Mouse (Mus musculus): ENCODE data around the gene Il33.

DNA sequence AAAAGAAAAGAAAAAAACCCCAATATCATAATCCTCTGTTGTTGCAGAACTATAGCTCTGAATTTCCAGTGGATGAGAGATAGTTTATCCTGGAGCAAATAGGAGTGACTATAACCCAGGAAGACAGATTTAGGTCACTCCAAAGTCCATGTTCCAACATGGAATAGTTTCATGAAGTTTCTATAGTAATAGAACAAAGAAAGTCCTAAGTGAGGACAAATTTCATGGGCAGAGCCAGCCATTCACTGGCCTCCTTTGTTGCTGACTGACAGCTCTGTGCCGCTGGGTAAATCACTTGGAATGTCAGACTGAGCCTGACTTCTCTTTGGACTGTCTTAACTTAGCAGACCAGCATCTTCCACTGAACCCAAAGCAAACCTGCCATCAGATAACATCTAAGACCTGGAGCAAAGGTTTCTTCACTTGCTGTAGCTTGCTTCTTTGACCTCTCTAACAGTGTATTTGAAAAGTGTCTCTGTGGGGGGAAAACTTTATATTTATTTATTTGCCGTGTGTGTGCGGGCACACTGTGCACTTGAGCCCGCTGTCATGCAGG is 31.1 kb upstream of the Il33 start:
- TF ChIP-seq POLR2A (IDR thresholded peaks at IDR 0.05; ENCODE audit: control insufficient read depth, extremely low read depth, insufficient read depth, low read length, poor library complexity) (no peak), CTCF (IDR thresholded peaks at IDR 0.05; ENCODE audit: borderline replicate concordance, control insufficient read depth, extremely low read depth, insufficient read depth, low read length, poor library complexity) (no peak)

Data from thymus, adult 2 months (tissue).